Mouse (Mus musculus): ENCODE measurements around the gene Lrrc4. TPM values are rescaled to one million over a fixed set of nuclear protein-coding genes. Genes with fewer than 3 reads are reported as not detected.

The Lrrc4 gene
- total RNA-seq, 2 experiments from 2014 or later, result 96.2 to 98.8 TPM

- TF ChIP-seq CTCF (conservative IDR thresholded peaks at IDR 0.05), result no peak
- peak overlapping the region; percentile 73 for H3K4me3 ChIP-seq
- DNase-seq (ENCODE audit: low spot score in 2 of 2), result peak in 1 of 2 experiments; percentile 55
- peak overlapping the region; percentile 100 for H3K27ac ChIP-seq
Observed at GRCm38 (mm10) chr6:28831854-28832750, 555 bp upstream of the Lrrc4 start.

GRCm38 (mm10) chr6:28830306-28830705 lies 1.2 kb downstream of the Lrrc4 start:
- no peak for DNase-seq (ENCODE audit: low spot score in 2 of 2)
- H3K4me3 ChIP-seq, result peak overlapping the region; percentile 73
- H3K27ac ChIP-seq, result peak overlapping the region; percentile 100
- no peak for TF ChIP-seq CTCF (conservative IDR thresholded peaks at IDR 0.05)

- peak overlapping the region; percentile 73 for H3K4me3 ChIP-seq
- TF ChIP-seq CTCF (conservative IDR thresholded peaks at IDR 0.05), result peak; percentile 43
- peak; percentile 74 to 85 for DNase-seq (ENCODE audit: low spot score in 2 of 2)
- peak overlapping the region; percentile 100 for H3K27ac ChIP-seq
Observed at GRCm38 (mm10) chr6:28828593-28828992, 3.0 kb downstream of the Lrrc4 start.

DNA sequence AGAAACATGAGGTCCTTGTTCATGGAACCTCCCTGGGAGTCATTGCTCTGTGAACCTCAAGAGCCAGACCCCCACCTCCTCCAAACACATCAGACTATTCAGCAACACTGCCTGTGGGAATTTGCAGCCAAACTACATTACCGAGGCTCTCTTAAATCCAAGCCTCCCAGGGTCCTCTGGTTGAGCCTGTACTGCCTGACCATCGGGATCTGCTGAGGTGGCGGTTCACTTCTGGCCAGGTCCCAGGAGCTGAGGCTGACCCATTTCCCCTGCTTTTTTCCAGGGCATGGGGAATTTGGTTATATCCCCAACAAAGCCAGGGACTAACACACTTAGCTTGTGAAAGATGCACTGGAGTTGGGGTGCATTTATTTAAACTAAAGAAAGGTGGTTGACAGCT lies 4.0 kb downstream of the Lrrc4 start:
- peak overlapping the region; percentile 100 for H3K27ac ChIP-seq
- no peak for DNase-seq (ENCODE audit: low spot score in 2 of 2)
- no peak for TF ChIP-seq CTCF (conservative IDR thresholded peaks at IDR 0.05)
- H3K4me3 ChIP-seq, result peak overlapping the region; percentile 73

DNA sequence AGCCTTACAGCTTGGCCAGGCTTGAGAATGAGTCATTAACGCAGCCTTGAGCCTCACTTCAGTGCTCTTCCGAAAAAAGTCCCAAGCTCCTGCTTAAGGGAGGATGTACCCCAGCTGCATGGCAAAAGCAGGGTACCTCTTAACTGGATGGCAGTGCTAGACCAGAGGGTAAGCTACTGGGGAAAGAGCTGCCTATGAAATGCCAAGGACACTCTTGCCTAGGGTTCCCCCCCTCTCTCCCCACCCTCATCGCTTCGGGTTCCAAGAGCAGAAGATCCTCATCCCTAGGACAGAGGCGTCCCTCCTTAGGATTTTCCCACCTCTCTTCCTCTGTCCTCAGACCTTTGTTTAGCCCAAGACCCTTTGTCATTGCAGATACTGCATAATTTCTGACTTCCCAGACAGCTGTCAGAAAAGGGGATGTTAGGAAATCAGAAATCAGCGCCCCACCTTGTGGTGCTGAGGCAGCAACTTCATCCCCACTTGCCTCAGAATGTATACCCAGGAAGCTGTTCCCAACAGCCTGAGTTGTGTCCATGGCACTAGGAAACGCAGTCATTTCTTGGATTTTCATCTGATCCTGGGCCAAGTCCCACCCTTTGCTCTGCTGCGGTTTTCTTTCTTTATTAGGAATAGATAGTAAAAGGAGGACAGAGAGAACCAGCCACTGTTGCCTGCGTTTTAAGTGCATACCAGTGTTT lies 4.7 kb downstream of the Lrrc4 start:
- Histone ChIP-seq H3K27ac (peak overlapping the region; percentile 100), H3K4me3 (peak overlapping the region; percentile 73)
- DNase-seq (ENCODE audit: low spot score in 2 of 2), result no peak
- peak; percentile 68 for TF ChIP-seq CTCF (conservative IDR thresholded peaks at IDR 0.05)

- DNase-seq (ENCODE audit: low spot score in 2 of 2), result no peak
- no peak for TF ChIP-seq CTCF (conservative IDR thresholded peaks at IDR 0.05)
- Histone ChIP-seq H3K27ac (peak overlapping the region; percentile 100; the same call in 1 of the 2 replicates), H3K4me3 (peak overlapping the region; percentile 73; the same call in 1 of the 2 replicates)
Observed at GRCm38 (mm10) chr6:28825894-28826293, 5.7 kb downstream of the Lrrc4 start.

- Histone ChIP-seq H3K27ac (peak overlapping the region; percentile 36; the same call in 1 of the 2 replicates), H3K4me3 (no peak overlapping the region)
- no peak for TF ChIP-seq CTCF (conservative IDR thresholded peaks at IDR 0.05)
- no peak for DNase-seq (ENCODE audit: low spot score in 2 of 2)
Observed at GRCm38 (mm10) chr6:28823802-28824201, 7.7 kb downstream of the Lrrc4 start.

DNA sequence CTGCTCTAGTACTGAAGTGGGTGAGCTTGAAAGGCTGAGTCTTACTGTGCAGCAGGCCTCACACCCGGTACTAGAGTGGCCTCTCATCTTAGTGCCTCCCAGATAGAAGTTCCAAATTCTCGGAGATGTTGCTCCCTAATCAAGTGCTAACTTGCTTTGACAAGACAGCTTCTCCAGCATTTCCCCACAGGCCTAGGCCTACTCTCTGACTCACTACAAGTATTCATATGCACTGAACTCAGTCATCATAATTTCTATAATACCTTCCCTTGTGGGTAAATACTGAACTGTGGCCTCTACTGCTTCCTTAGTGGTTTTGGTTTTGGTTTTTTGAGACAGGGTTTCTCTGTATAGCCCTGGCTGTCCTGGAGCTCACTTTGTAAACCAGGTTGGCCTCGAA lies 8.2 kb downstream of the Lrrc4 start:
- no peak for DNase-seq (ENCODE audit: low spot score in 2 of 2)
- TF ChIP-seq CTCF (conservative IDR thresholded peaks at IDR 0.05), result no peak
- Histone ChIP-seq H3K4me3 (no peak overlapping the region), H3K27ac (peak overlapping the region; percentile 36; the same call in 1 of the 2 replicates)

GRCm38 (mm10) chr6:28822296-28822695 lies 9.3 kb downstream of the Lrrc4 start:
- DNase-seq (ENCODE audit: low spot score in 2 of 2), result no peak
- peak; percentile 59 for TF ChIP-seq CTCF (conservative IDR thresholded peaks at IDR 0.05)
- H3K4me3 ChIP-seq, result no peak overlapping the region
- peak overlapping the region; percentile 36; the same call in 1 of the 2 replicates for H3K27ac ChIP-seq

- peak overlapping the region; percentile 82 for H3K27ac ChIP-seq
- no peak for DNase-seq (ENCODE audit: low spot score in 2 of 2)
Observed at GRCm38 (mm10) chr6:28819509-28820358, 11.8 kb downstream of the Lrrc4 start.

GRCm38 (mm10) chr6:28817039-28817438 lies 14.5 kb downstream of the Lrrc4 start:
- peak in 1 of 2 experiments; percentile 59 for DNase-seq (ENCODE audit: low spot score in 2 of 2)
- no peak for TF ChIP-seq CTCF (conservative IDR thresholded peaks at IDR 0.05)
- H3K27ac ChIP-seq, result peak overlapping the region; percentile 82
- no peak overlapping the region for H3K4me3 ChIP-seq

More at GRCm38 (mm10) chr6:28819509-28820358, 11.8 kb downstream of the Lrrc4 start:
- H3K4me3 ChIP-seq, result no peak overlapping the region
- no peak for TF ChIP-seq CTCF (conservative IDR thresholded peaks at IDR 0.05)

- peak overlapping the region; percentile 82 for H3K27ac ChIP-seq
- DNase-seq (ENCODE audit: low spot score in 2 of 2), result no peak
Observed at GRCm38 (mm10) chr6:28814895-28815294, 16.7 kb downstream of the Lrrc4 start.

More at GRCm38 (mm10) chr6:28814895-28815294, 16.7 kb downstream of the Lrrc4 start:
- H3K4me3 ChIP-seq, result no peak overlapping the region
- no peak for TF ChIP-seq CTCF (conservative IDR thresholded peaks at IDR 0.05)

All from layer of hippocampus, adult 2 months (tissue).